Mouse (Mus musculus): ENCODE measurements around the gene Sbds. TPM values are rescaled to one million over a fixed set of nuclear protein-coding genes. Genes with fewer than 3 reads are reported as not detected.

Gene Sbds
- polyA plus RNA-seq, 2 experiments = 35.8 to 38.1 TPM

DNA sequence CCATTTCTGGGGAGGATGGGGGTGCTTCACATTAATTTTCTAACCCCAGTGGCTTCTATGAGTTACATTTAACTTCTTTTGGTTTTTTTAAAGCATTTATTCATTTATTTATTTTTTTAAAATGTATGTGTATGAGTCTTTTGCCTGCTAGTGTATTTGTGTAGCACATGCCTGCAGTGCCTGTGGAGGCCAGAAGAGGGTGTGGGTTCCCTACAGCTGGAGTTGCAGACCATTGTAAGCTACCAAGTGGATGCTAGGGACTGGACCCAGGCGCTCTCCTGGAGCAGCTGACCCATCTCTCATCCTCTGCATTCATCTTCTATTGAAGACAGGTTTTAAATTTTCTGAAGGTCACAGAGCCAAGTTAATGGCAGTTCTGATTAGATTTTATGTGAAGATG, 17.0 kb upstream of the Sbds start:
- no peaks in the 10 kb centered on the region for H3K27me3 ChIP-seq (ENCODE audit: control insufficient read depth, insufficient read depth, low read length)
- H3K27ac ChIP-seq = no peak overlapping the region
- no peak overlapping the region for H3K9ac ChIP-seq (replicated peaks)
- TF ChIP-seq EP300 (IDR thresholded peaks at IDR 0.05; ENCODE audit: low read depth) = no peak
- TF ChIP-seq CTCF (IDR thresholded peaks at IDR 0.05; ENCODE audit: low read depth) = peak; percentile 53
- ATAC-seq (ENCODE audit: insufficient read depth) (no peak), DNase-seq (ENCODE audit: low read depth in 3 of 3, low spot score in 3 of 3) (no peak)
- peaks cover 18% of the 10 kb centered on the region for H3K36me3 ChIP-seq (replicated peaks; ENCODE audit: control insufficient read depth, insufficient read depth, low read depth)
- H3K4me2 ChIP-seq (ENCODE audit: low read depth) = no peak overlapping the region
- no peak overlapping the region for H3K4me3 ChIP-seq (ENCODE audit: insufficient read depth in 1 of 2, low read depth in 2 of 2, low read length in 2 of 2)
- no peaks in the 10 kb centered on the region for H3K9me3 ChIP-seq (ENCODE audit: control insufficient read depth, low read length)
- no peaks in the 10 kb centered on the region for H3K4me1 ChIP-seq (replicated peaks; ENCODE audit: control insufficient read depth in 2 of 2, insufficient read depth in 2 of 2, low read length in 1 of 2)
- WGBS (ENCODE audit: insufficient replicate concordance) = 83% methylated on average over 1 of the region's 1 CpGs

DNA sequence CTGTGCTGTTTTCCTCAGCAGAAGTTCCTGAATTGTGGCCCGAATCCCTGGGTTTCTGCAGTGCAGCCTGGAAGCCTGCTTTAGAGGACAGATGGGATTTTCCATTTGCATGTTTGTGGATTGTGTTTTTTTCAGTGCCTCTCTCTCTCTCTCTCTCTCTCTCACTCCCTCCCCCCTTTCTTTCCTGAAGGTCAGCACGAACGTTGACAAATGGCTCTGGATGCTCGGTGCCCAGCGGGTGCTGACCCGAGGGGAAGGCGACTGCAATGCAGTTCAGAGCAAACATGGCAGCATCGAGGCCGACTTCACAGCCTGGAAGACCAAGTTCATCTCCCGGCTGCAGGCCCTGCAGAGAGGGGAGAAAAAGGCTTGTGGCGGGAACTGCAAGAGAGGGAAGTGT, 13.6 kb upstream of the Sbds start:
- H3K4me2 ChIP-seq (ENCODE audit: low read depth) = no peak overlapping the region
- H3K9ac ChIP-seq (replicated peaks) = no peak overlapping the region
- no peak for ATAC-seq (ENCODE audit: insufficient read depth)
- no peak overlapping the region for H3K4me3 ChIP-seq (ENCODE audit: insufficient read depth in 1 of 2, low read depth in 2 of 2, low read length in 2 of 2)
- no peak overlapping the region for H3K27ac ChIP-seq
- no peaks in the 10 kb centered on the region for H3K9me3 ChIP-seq (ENCODE audit: control insufficient read depth, low read length)
- H3K4me1 ChIP-seq (replicated peaks; ENCODE audit: control insufficient read depth in 2 of 2, insufficient read depth in 2 of 2, low read length in 1 of 2) = peaks cover 0 to 6% of the 10 kb centered on the region in 2 experiments; a peak in 3 of 4 replicates
- no peak for DNase-seq (ENCODE audit: low read depth in 3 of 3, low spot score in 3 of 3)
- TF ChIP-seq CTCF (IDR thresholded peaks at IDR 0.05; ENCODE audit: low read depth) = no peak
- no peak for TF ChIP-seq EP300 (IDR thresholded peaks at IDR 0.05; ENCODE audit: low read depth)
- peaks cover 12% of the 10 kb centered on the region for H3K36me3 ChIP-seq (replicated peaks; ENCODE audit: control insufficient read depth, insufficient read depth, low read depth)
- no peaks in the 10 kb centered on the region for H3K27me3 ChIP-seq (ENCODE audit: control insufficient read depth, insufficient read depth, low read length)
- WGBS (ENCODE audit: insufficient replicate concordance) = 78% methylated on average over 11 of the region's 11 CpGs

GRCm38 (mm10) chr5:130267316-130267715, 12.0 kb upstream of the Sbds start:
- TF ChIP-seq CTCF (IDR thresholded peaks at IDR 0.05; ENCODE audit: low read depth) = peak; percentile 72
- TF ChIP-seq EP300 (IDR thresholded peaks at IDR 0.05; ENCODE audit: low read depth) = no peak
- Histone ChIP-seq H3K36me3 (replicated peaks; ENCODE audit: control insufficient read depth, insufficient read depth, low read depth) (peaks cover 13% of the 10 kb centered on the region; the same call in 1 of the 2 replicates), H3K4me3 (ENCODE audit: insufficient read depth in 1 of 2, low read depth in 2 of 2, low read length in 2 of 2) (no peak overlapping the region), H3K27me3 (ENCODE audit: control insufficient read depth, insufficient read depth, low read length) (no peaks in the 10 kb centered on the region), H3K9me3 (ENCODE audit: control insufficient read depth, low read length) (no peaks in the 10 kb centered on the region), H3K27ac (no peak overlapping the region), H3K9ac (replicated peaks) (no peak overlapping the region), H3K4me2 (ENCODE audit: low read depth) (no peak overlapping the region), H3K4me1 (replicated peaks; ENCODE audit: control insufficient read depth in 2 of 2, insufficient read depth in 2 of 2, low read length in 1 of 2) (peaks cover 0 to 6% of the 10 kb centered on the region in 2 experiments; a peak in 3 of 4 replicates)
- WGBS (ENCODE audit: insufficient replicate concordance) = 87% methylated on average over 1 of the region's 1 CpGs
- no peak for ATAC-seq (ENCODE audit: insufficient read depth)
- peak in 1 of 3 experiments; percentile 27 for DNase-seq (ENCODE audit: low read depth in 3 of 3, low spot score in 3 of 3)

DNA sequence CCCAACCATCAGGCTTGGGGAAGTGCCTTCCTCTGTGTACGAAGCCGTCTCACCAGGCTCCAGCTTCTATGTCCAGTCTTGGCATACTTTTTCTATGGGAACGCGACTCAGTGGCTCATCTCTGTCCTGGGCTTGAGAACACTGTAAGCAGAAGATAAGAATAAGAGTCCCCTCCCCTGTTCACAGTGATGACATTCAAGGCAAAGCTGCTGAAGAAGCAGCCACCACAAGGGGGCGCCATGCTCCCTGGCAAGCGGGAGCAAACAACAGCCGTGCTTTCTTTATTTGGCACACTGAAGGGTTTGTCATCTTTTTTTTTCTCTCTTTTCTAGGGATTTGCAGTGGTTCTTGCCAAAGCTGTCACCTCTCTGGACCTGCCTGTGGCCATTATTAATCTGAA, 11.3 kb upstream of the Sbds start:
- Histone ChIP-seq H3K36me3 (replicated peaks; ENCODE audit: control insufficient read depth, insufficient read depth, low read depth) (peaks cover 13% of the 10 kb centered on the region; the same call in 1 of the 2 replicates), H3K4me1 (replicated peaks; ENCODE audit: control insufficient read depth in 2 of 2, insufficient read depth in 2 of 2, low read length in 1 of 2) (peaks cover 0 to 6% of the 10 kb centered on the region in 2 experiments; a peak in 3 of 4 replicates), H3K4me3 (ENCODE audit: insufficient read depth in 1 of 2, low read depth in 2 of 2, low read length in 2 of 2) (no peak overlapping the region), H3K4me2 (ENCODE audit: low read depth) (no peak overlapping the region), H3K9me3 (ENCODE audit: control insufficient read depth, low read length) (no peaks in the 10 kb centered on the region), H3K27ac (no peak overlapping the region), H3K9ac (replicated peaks) (no peak overlapping the region), H3K27me3 (ENCODE audit: control insufficient read depth, insufficient read depth, low read length) (no peaks in the 10 kb centered on the region)
- WGBS (ENCODE audit: insufficient replicate concordance) = 43% methylated on average over 7 of the region's 7 CpGs
- TF ChIP-seq EP300 (IDR thresholded peaks at IDR 0.05; ENCODE audit: low read depth) = no peak
- TF ChIP-seq CTCF (IDR thresholded peaks at IDR 0.05; ENCODE audit: low read depth) = peak; percentile 94
- DNase-seq (ENCODE audit: low read depth in 3 of 3, low spot score in 3 of 3) = peak; percentile 57 to 64 (median 57)
- peak; percentile 68; the same call in 1 of the 2 replicates for ATAC-seq (ENCODE audit: insufficient read depth)

DNA sequence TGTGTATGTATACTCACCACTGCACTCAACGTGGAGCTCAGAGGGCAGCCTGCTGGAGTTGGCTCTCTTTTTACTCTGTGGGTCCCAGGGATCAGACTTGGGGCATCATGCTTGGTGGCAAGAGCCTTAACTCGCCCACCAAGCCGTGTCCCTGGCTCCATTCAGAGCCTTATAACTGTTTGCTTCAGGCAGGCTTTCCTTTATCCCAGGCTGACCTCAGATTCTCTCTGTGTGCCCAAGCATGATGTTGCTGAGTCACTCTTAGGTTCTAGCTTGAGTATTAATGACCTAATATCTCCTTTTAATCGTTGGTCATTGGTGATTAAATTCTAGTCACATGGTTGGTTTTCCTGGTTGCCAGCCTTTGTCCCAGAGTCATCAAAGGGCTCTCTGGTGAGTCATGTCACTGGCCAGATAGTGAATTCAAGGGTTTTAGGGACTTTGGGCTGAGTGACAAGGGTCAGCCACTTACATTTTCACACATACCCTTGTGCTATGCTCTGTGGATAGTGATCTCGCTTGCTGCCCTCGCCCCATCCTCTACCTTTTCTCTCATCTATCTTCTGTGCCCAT, 9.2 kb upstream of the Sbds start:
- no peaks in the 10 kb centered on the region for H3K27me3 ChIP-seq (ENCODE audit: control insufficient read depth, insufficient read depth, low read length)
- H3K4me1 ChIP-seq (replicated peaks; ENCODE audit: control insufficient read depth in 2 of 2, insufficient read depth in 2 of 2, low read length in 1 of 2) = peaks cover 0 to 6% of the 10 kb centered on the region in 2 experiments; a peak in 3 of 4 replicates
- no peak overlapping the region for H3K4me3 ChIP-seq (ENCODE audit: insufficient read depth in 1 of 2, low read depth in 2 of 2, low read length in 2 of 2)
- ATAC-seq (ENCODE audit: insufficient read depth) = no peak
- no peak for TF ChIP-seq CTCF (IDR thresholded peaks at IDR 0.05; ENCODE audit: low read depth)
- no peak for TF ChIP-seq EP300 (IDR thresholded peaks at IDR 0.05; ENCODE audit: low read depth)
- H3K27ac ChIP-seq = no peak overlapping the region
- peaks cover 10% of the 10 kb centered on the region; the same call in 1 of the 2 replicates for H3K36me3 ChIP-seq (replicated peaks; ENCODE audit: control insufficient read depth, insufficient read depth, low read depth)
- 78% methylated on average over 6 of the region's 6 CpGs for WGBS (ENCODE audit: insufficient replicate concordance)
- H3K9me3 ChIP-seq (ENCODE audit: control insufficient read depth, low read length) = no peaks in the 10 kb centered on the region
- no peak overlapping the region for H3K9ac ChIP-seq (replicated peaks)
- no peak for DNase-seq (ENCODE audit: low read depth in 3 of 3, low spot score in 3 of 3)
- H3K4me2 ChIP-seq (ENCODE audit: low read depth) = no peak overlapping the region
